Mouse (Mus musculus) bone marrow, adult 2 months (tissue): Measurements from ENCODE around the gene Cnst. TPM values are rescaled to one million over a fixed set of nuclear protein-coding genes. Genes with fewer than 3 reads are reported as not detected.

Experiments
- H3K27ac ChIP-seq: fragments of 200-500 bp; 2 replicates; pipeline ENCODE4 v1.5.1; 2012; ENCODE audit warnings: low read depth, mild to moderate bottlenecking, control low read depth, inconsistent platforms, low read length; ENCODE audit not compliant: control insufficient read depth, poor library complexity, insufficient read depth
- H3K4me1 ChIP-seq: fragments of 200-500 bp; 2 replicates; pipeline ENCODE4 v1.6.1; 2011; ENCODE audit warnings: low read length; ENCODE audit not compliant: control insufficient read depth, insufficient read depth
- H3K4me3 ChIP-seq: fragments of 200-500 bp; replicated peaks from 2 replicates; pipeline ENCODE3; 2011; ENCODE audit warnings: mild to moderate bottlenecking, low read depth, low read length, control low read depth; ENCODE audit not compliant: control insufficient read depth
- CTCF ChIP-seq: fragments of 200-500 bp; IDR thresholded peaks from 2 replicates; pipeline ENCODE4 v1.5.1; 2011; ENCODE audit warnings: low read length, control low read depth; ENCODE audit not compliant: control insufficient read depth, insufficient read depth
- POLR2A ChIP-seq: fragments of 200-500 bp; IDR thresholded peaks from 2 replicates; pipeline ENCODE4 v1.6.1; 2011; ENCODE audit warnings: low read depth, mild to moderate bottlenecking, control low read depth, low read length, borderline replicate concordance; ENCODE audit not compliant: control insufficient read depth
- WGBS: fragments of 180-500 bp; shearing (Covaris S2); methylation state at CpG from one replicate; pipeline ENCODE4 v1.1.7; 2018; 5-methylcytosine and 5-hydroxymethylcytosine counted together
- polyA plus RNA-seq: library from polyadenylated mRNA; stranded (reverse); fragments of >200 nt; gene quantifications from 2 replicates; pipeline ENCODE4 v1.2.4, GENCODE M21; 2011; ENCODE audit warnings: low replicate concordance; ENCODE audit not compliant: missing spikeins, insufficient read depth, insufficient read length

Gene Cnst
- polyA plus RNA-seq, 1 experiment, result 25.1 TPM

DNA sequence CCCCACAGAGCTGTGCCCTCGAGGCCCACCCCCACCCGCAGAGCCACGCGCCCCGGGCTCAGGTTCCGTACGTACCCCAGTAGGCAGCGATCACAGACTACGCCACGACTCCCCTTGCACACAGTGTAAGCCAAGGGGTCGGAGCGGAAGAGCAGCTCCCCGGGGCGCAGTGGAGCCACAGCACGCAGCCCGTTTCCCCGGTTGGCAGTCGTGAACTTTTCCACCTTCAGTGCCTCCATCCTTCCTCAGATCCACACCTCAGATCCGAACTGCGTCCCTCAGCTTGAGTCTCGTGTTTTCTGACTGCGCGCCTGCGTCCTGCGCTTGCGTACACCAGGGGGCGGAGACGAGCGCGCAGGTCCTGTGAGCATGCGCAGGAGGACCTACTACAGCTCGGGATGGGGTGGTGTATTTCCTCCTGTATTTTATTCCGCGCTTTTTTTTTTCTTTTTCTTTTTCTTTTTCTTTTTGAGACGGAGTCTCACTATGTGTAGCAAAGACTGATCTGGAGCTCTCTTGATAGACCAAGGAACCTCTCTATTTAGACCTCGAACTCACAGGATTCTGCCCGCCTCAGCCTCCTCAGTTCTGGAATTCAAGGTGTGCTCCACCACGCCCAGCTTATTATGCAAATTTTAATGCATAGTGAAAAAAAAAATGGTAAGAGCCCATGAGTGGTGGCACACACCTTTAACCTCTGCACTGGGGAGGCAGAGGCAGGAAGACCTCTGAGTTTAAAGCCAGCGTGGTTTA lies 28.3 kb upstream of the Cnst start, which contains the start of gene Smyd3:
Smyd3 (minus strand) TSS at position 329 of the 753 bp plus-strand sequence.
- Histone ChIP-seq H3K4me3 (peak within 1 kb of the TSS; percentile 93), H3K27ac (peak within 1 kb of the TSS; percentile 14; the same call in 1 of the 2 replicates), H3K4me1 (no peaks in the 10 kb centered on the region; the same call in 1 of the 2 replicates)
- 5% methylated on average over 39 of the region's 39 CpGs for WGBS
- peak; percentile 89 for TF ChIP-seq CTCF
- TF ChIP-seq POLR2A, result 0 out of 2 replicates have a peak, but pooled peaks have one; percentile 35

DNA sequence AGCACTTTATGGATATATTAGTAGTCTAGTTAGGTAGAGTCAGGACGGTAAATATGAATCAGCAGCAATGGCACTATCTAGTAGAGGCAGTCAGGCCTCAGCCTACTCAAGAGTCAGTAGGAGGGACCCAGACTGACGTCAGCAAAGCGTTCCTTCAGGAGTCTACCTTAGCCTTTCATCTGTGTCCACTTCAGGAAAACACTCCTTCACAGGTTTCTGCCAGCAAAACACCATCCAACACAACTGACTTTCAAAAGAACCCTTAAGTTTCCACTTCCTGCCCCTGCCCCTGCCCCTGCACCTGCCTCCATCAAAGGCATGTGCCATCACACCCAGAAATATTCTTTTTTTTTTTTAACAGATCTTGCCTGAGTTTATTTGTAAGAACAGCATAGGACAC lies 26.3 kb upstream of the Cnst start:
- no peak overlapping the region for H3K4me3 ChIP-seq
- H3K27ac ChIP-seq, result no peak overlapping the region
- TF ChIP-seq POLR2A, result no peak
- no peak for TF ChIP-seq CTCF
- H3K4me1 ChIP-seq, result no peaks in the 10 kb centered on the region; the same call in 1 of the 2 replicates
- WGBS, result 85% methylated on average over 3 of the region's 3 CpGs

DNA sequence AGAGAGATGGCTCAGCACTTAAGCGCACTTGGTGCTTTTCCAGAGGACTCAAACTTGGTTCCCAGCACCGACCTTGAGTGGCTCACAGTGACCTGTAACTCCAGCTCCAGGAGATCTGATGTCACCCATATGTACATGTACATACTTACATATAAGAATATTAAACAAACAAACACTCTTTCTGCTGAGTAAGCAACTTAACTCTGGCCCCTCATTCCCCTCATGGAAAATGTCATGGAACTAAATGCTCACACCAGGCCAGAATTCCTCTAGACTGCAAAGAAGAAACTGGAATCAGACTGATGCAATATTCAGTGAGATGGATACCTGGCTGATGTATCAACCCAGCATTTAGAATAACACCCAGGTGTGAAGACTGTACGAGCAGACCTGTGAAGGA lies 7.1 kb upstream of the Cnst start:
- 88% methylated on average over 3 of the region's 3 CpGs for WGBS
- Histone ChIP-seq H3K4me3 (no peak overlapping the region), H3K27ac (no peak overlapping the region), H3K4me1 (no peaks in the 10 kb centered on the region)
- TF ChIP-seq POLR2A, result no peak
- no peak for TF ChIP-seq CTCF

DNA sequence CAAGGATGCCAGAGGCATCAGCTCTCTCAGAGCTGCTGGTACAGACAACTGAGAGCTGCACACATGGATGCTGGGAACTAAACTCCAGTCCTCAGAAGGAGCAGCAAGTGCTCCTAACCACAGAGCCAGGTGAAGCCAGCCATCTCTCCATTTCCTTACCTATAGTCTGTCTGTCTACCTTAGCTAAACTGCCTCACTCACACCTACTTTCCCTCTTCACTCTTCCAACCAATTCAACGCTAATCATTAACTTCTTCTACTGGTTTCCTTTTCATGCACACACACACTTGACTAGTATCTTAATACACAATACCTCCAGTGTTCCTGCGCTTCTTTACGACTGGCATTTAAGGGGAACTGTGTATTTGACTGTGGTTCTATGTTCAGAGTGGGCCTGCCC lies 6.3 kb upstream of the Cnst start:
- Histone ChIP-seq H3K4me3 (no peak overlapping the region), H3K4me1 (no peaks in the 10 kb centered on the region), H3K27ac (no peak overlapping the region)
- WGBS, result 89% methylated on average over 3 of the region's 3 CpGs
- TF ChIP-seq POLR2A (no peak), CTCF (no peak)

DNA sequence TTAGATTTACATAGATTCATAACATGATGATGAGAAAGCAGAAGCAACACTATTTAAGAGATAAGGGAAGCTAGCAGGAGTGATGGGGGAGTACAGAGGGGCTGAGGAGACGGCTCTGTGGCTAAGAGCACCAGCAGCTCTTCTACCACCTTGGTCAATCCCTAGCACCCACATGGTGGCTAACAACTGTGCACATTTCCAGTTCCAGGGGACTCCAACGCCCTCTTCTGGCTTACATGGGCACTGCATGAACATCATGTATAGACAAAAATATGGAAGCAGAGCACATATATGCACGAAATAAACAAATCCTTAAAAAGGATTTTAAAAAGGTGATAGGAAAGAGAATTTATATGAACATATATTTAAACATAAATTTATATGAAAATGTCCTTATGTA lies 4.7 kb upstream of the Cnst start:
- peaks cover 1% of the 10 kb centered on the region; the same call in 1 of the 2 replicates for H3K4me1 ChIP-seq
- H3K4me3 ChIP-seq, result no peak overlapping the region
- 56% methylated on average over 3 of the region's 3 CpGs for WGBS
- H3K27ac ChIP-seq, result no peak overlapping the region
- no peak for TF ChIP-seq CTCF
- TF ChIP-seq POLR2A, result no peak

DNA sequence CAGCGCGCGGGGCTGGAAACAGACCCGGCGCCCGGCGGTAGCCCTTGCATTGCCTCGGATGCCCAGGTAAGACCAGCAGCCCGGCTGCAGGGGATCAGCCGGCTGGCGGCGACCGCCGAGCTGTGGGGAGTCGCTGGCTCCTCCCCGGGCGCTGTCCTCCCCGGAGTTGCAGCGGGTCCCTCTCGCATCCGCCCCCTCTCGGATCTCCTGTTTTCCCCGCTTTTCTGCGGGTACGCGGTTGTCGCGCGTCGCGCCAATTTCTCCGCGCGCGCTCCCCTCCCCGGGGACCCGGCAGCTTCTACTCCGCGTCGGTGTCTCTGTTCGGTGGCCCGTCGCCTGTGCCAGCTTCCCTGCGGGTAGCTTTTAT lies 364 bp downstream of the Cnst start:
- TF ChIP-seq CTCF (no peak), POLR2A (no peak)
- under 1% methylated on average over 44 of the region's 44 CpGs for WGBS
- peak overlapping the region; percentile 86 for H3K27ac ChIP-seq
- peaks cover 7% of the 10 kb centered on the region for H3K4me1 ChIP-seq
- H3K4me3 ChIP-seq, result peak overlapping the region; percentile 89

DNA sequence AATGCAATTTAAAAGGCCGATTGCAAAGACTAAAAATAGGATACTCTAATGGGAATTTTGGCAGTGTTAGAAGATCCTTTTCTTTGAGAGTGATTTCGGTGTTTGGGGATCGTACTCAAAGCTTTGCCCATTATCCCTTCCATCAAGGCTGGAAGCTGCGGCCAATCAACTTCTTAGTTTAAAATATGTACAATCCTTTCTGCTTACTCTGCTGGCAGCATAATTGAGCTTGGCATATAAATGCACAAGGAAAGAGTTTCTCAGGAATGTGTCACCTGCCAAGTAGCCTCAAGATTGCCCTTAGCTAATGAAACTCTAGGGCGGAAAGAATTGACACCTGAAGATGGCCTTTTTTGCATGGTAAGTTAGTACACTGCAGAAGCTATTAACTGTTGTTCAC lies 1.0 kb downstream of the Cnst start:
- 23% methylated on average over 5 of the region's 5 CpGs for WGBS
- TF ChIP-seq POLR2A (no peak), CTCF (no peak)
- Histone ChIP-seq H3K4me3 (peak overlapping the region; percentile 41), H3K27ac (no peak overlapping the region), H3K4me1 (peaks cover 9% of the 10 kb centered on the region)

DNA sequence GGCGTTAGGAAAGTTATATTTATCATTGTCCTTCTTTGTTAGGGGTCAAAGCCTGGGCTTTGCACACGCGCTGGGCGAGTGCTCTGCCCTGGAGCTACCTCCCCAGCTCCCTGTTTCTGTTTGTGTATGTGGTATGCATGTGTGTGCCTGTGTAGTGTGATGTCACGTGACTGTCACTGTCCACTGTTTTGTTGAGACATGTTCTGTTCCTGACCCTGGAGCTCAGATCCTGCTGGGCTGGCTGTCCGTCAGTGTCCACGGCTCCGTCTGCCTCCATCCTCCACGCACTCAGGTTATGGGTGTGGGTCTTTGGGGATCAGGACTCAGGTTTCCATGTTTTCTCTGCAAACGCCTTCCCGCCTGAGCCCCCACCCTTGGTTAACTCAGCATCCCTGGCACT lies 2.0 kb downstream of the Cnst start:
- no peak for TF ChIP-seq CTCF
- no peak for TF ChIP-seq POLR2A
- 80% methylated on average over 11 of the region's 11 CpGs for WGBS
- Histone ChIP-seq H3K4me1 (peaks cover 12% of the 10 kb centered on the region), H3K4me3 (peak overlapping the region; percentile 40), H3K27ac (peak overlapping the region; percentile 7; the same call in 1 of the 2 replicates)
